19 mouse cellular contexts compared by ENCODE assay signal in genomic region chr14:47508035-47508434, GRCm38 (mm10).
"Had no signal": no experiment of that assay in that cellular context is flagged by ENCODE, and none has a peak within 500 bp of the region (broad histone marks: within the 10 kb centered on the region; RNA-seq: fewer than 3 reads in every experiment).

No protein-coding gene starts in this region.

- H3K4me1 ChIP-seq: limb, embryonic 12.5 days; lung, embryonic 15.5 days; neural tube, embryonic 12.5 days; stomach, embryonic 15.5 days had no signal

- H3K9me3 ChIP-seq: limb, embryonic 12.5 days; liver, embryonic 13.5 days; lung, embryonic 15.5 days; megakaryocyte, embryonic 14.5 days; neural tube, embryonic 12.5 days; stomach, embryonic 15.5 days had no signal

- H3K27me3 ChIP-seq: limb, embryonic 12.5 days; liver, embryonic 13.5 days; lung, embryonic 15.5 days; megakaryocyte, embryonic 14.5 days; neural tube, embryonic 12.5 days; stomach, embryonic 15.5 days had no signal

- H3K4me2 ChIP-seq: limb, embryonic 12.5 days; liver, embryonic 13.5 days; lung, embryonic 15.5 days; midbrain, embryonic 11.5 days; neural tube, embryonic 12.5 days; stomach, embryonic 15.5 days had no signal

- H3K9ac ChIP-seq: limb, embryonic 12.5 days; liver, embryonic 13.5 days; liver, postnatal 0 days; lung, embryonic 15.5 days; neural tube, embryonic 12.5 days; stomach, embryonic 15.5 days had no signal

- H3K36me3 ChIP-seq: lung, embryonic 15.5 days; neural tube, embryonic 12.5 days; stomach, embryonic 15.5 days had no signal

- H3K27ac ChIP-seq: limb, embryonic 12.5 days; liver, embryonic 13.5 days; lung, embryonic 15.5 days; macrophage; neural tube, embryonic 12.5 days; stomach, embryonic 15.5 days had no signal

- DNase-seq: kidney, adult 8-10 months; kidney, postnatal 25 days; liver; liver, embryonic 13.5 days; liver, postnatal 0 days; lung, postnatal 14 days; retina, postnatal 1 day; right cerebral cortex, postnatal 4 days; spleen, adult 18-20 months; thymus, adult 18-20 months; thymus, postnatal 25 days had no signal

- ATAC-seq: intestine, embryonic 16.5 days; liver, postnatal 0 days had no signal

- H3K4me3 ChIP-seq: limb, embryonic 12.5 days; liver, embryonic 13.5 days; lung, embryonic 15.5 days; megakaryocyte, embryonic 14.5 days; neural tube, embryonic 12.5 days; stomach, embryonic 15.5 days had no signal
